In genomic region chr5:108403453-108403852, GRCm38 (mm10) we compare ENCODE assay signal across 27 mouse cellular contexts. TPM values are rescaled to one million over a fixed set of nuclear protein-coding genes. Genes with fewer than 3 reads are reported as not detected.
DNase-seq lines count a peak whose midpoint lies in the region; ATAC-seq and TF ChIP-seq lines count a peak whose summit lies in the region.
"Had no signal": no experiment of that assay in that cellular context is flagged by ENCODE, and none has a peak within 500 bp of the region (broad histone marks: within the 10 kb centered on the region; RNA-seq: fewer than 3 reads in every experiment).

No protein-coding gene starts in this region.

- TF ChIP-seq POLR2A in CH12.LX (IDR thresholded peaks at IDR 0.05; ENCODE audit: low read depth, low read length): no peak
- no peak for TF ChIP-seq POLR2A in MEL (IDR thresholded peaks at IDR 0.05; ENCODE audit: control insufficient read depth in 1 of 2, insufficient read depth in 1 of 2, low read depth in 1 of 2, low read length in 2 of 2, poor library complexity in 1 of 2)

- H3K36me3 ChIP-seq in megakaryocyte, embryonic 14.5 days (replicated peaks; ENCODE audit: low read length): peaks cover 48% of the 10 kb centered on the region
- H3K36me3 ChIP-seq in CH12.LX (replicated peaks in 1 of 2; ENCODE audit: control insufficient read depth in 1 of 2, insufficient read depth in 1 of 2, low read length in 1 of 2): no peaks in the 10 kb centered on the region
- H3K36me3 ChIP-seq in MEL (ENCODE audit: control insufficient read depth in 1 of 2, insufficient read depth in 2 of 2, low read length in 2 of 2): peaks cover 0 to 14% of the 10 kb centered on the region in 2 experiments; a peak in 2 of 4 replicates
- H3K36me3 ChIP-seq: G1E had no signal

- ATAC-seq in megakaryocyte, adult 5-6 weeks (ENCODE audit: poor library complexity, severe bottlenecking): no peak
- ATAC-seq in cerebellum, adult (ENCODE audit: insufficient number of reproducible peaks, low FRiP score, low TSS enrichment): no peak
- ATAC-seq: activated CD4-positive, CD25-positive, alpha-beta regulatory T cell, adult 4 months; CD4-positive, CD25-positive, alpha-beta regulatory T cell, adult 4 months; Patski had no signal

- DNase-seq in heart, adult 11 months: peak; percentile 16
- DNase-seq in heart, postnatal 25 days (ENCODE audit: low spot score): no peak
- DNase-seq in CH12.LX (ENCODE audit: extremely low read depth) (no peak), MEL (ENCODE audit: low read depth, low spot score) (peak; percentile 47)
- DNase-seq in right cerebral cortex, postnatal 4 days: no peak
- DNase-seq: adrenal gland, adult 2 months; adrenal gland, adult 8-10 months; adrenal gland, postnatal 10 days; adrenal gland, postnatal 14 days; adrenal gland, postnatal 25 days; adrenal gland, postnatal 36 days; B cell, adult 2 months; cerebellum, adult 11 months; cerebellum, adult 11-12 months; cerebellum, adult 18-20 months; cerebellum, adult 2 months; cerebellum, adult 8-10 months had no signal

- in situ Hi-C loops in CH12.LX (cut with MboI; ENCODE audit: low pct_ligation_motif_present, low pct_unique_long_range_greater_than_20kb, low sequenced_read_pairs): no loop called here

- TF ChIP-seq EP300 in CH12.LX (IDR thresholded peaks at IDR 0.05; ENCODE audit: low read length): no peak
- TF ChIP-seq EP300 in MEL (IDR thresholded peaks at IDR 0.05; ENCODE audit: low read depth in 1 of 2, low read length in 2 of 2): peak; percentile 11 to 43; a peak in 1 of 4 replicates

- H3K4me3 ChIP-seq in megakaryocyte, embryonic 14.5 days (replicated peaks): peak overlapping the region; percentile 44
- no peak overlapping the region for H3K4me3 ChIP-seq in CH12.LX (replicated peaks in 1 of 3; ENCODE audit: low read depth in 2 of 3, low read length in 2 of 3, poor library complexity in 1 of 3)
- no peak overlapping the region for H3K4me3 ChIP-seq in MEL (ENCODE audit: control insufficient read depth in 1 of 2, insufficient read depth in 1 of 2, low read depth in 2 of 2, low read length in 2 of 2)

- H3K27me3 ChIP-seq in megakaryocyte, embryonic 14.5 days (replicated peaks): no peaks in the 10 kb centered on the region
- H3K27me3 ChIP-seq in CH12.LX (replicated peaks) (no peaks in the 10 kb centered on the region), MEL (ENCODE audit: control insufficient read depth in 1 of 2, insufficient read depth in 2 of 2, low read length in 2 of 2) (no peaks in the 10 kb centered on the region)
- H3K27me3 ChIP-seq: Patski had no signal

- TF ChIP-seq CTCF in CH12.LX (conservative IDR thresholded peaks at IDR 0.05 in 1 of 2, IDR thresholded peaks at IDR 0.05 in 1 of 2; ENCODE audit: low read depth in 2 of 2, low read length in 2 of 2): no peak
- TF ChIP-seq CTCF in MEL (IDR thresholded peaks at IDR 0.05 in 2 of 3, conservative IDR thresholded peaks at IDR 0.05 in 1 of 3; ENCODE audit: control insufficient read depth in 1 of 3, insufficient read depth in 1 of 3, low read depth in 2 of 3, low read length in 3 of 3, poor library complexity in 1 of 3, severe bottlenecking in 1 of 3): no peak

- TF ChIP-seq RAD21 in CH12.LX (IDR thresholded peaks at IDR 0.05; ENCODE audit: low read depth, low read length) (no peak), MEL (IDR thresholded peaks at IDR 0.05; ENCODE audit: low read depth, low read length) (no peak)

- peaks cover 3% of the 10 kb centered on the region; the same call in 1 of the 2 replicates for H3K9me3 ChIP-seq in megakaryocyte, embryonic 14.5 days
- H3K9me3 ChIP-seq in CH12.LX (replicated peaks; ENCODE audit: low read length) (no peaks in the 10 kb centered on the region), MEL (replicated peaks; ENCODE audit: insufficient read depth, low read length) (no peaks in the 10 kb centered on the region)
- H3K9me3 ChIP-seq: G1E had no signal

- H3K4me2 ChIP-seq in CH12.LX (ENCODE audit: insufficient read depth, low read depth, poor library complexity, severe bottlenecking): 0 out of 2 replicates have a peak overlapping the region, but pooled peaks have one; percentile 3

- H3K4me1 ChIP-seq in megakaryocyte, embryonic 14.5 days: peaks cover 78% of the 10 kb centered on the region
- H3K4me1 ChIP-seq in CH12.LX (ENCODE audit: control insufficient read depth in 1 of 2, insufficient read depth in 2 of 2) (peaks cover 15 to 18% of the 10 kb centered on the region in 2 experiments), MEL (ENCODE audit: control insufficient read depth in 1 of 2, insufficient read depth in 2 of 2, low read length in 2 of 2) (peaks cover 4 to 23% of the 10 kb centered on the region in 2 experiments; a peak in 3 of 4 replicates)

- dilution Hi-C loops in CH12.LX (cut with MboI; ENCODE audit: extremely low pct_ligation_motif_present, extremely low pct_unique_long_range_greater_than_20kb, low sequenced_read_pairs): no loop called here

- H3K79me2 ChIP-seq in CH12.LX (replicated peaks; ENCODE audit: control insufficient read depth, extremely low read depth, insufficient read depth, poor library complexity, severe bottlenecking): no peaks in the 10 kb centered on the region
- no peaks in the 10 kb centered on the region for H3K79me2 ChIP-seq in MEL (ENCODE audit: control insufficient read depth, insufficient read depth, low read length, poor library complexity)

- H3K9ac ChIP-seq in CH12.LX (ENCODE audit: insufficient read depth, low read depth) (no peak overlapping the region), MEL (ENCODE audit: control insufficient read depth, low read depth, low read length, poor library complexity, severe bottlenecking) (no peak overlapping the region)

- H3K27ac ChIP-seq in CH12.LX (ENCODE audit: insufficient read depth, low read depth): no peak overlapping the region
- H3K27ac ChIP-seq in MEL (ENCODE audit: control insufficient read depth, low read depth, low read length): no peak overlapping the region

- intact Hi-C loops in heart, postnatal 25 days (cut with DNase I): no loop called here

TF ChIP-seq in CH12.LX, 34 proteins besides CTCF, POLR2A, EP300 and RAD21 (continues in another document):
- no peak for TF ChIP-seq CHD2 (IDR thresholded peaks at IDR 0.05; ENCODE audit: low read length)

TF ChIP-seq in MEL, 35 proteins besides CTCF, POLR2A, EP300 and RAD21 (continues in another document):
- TF ChIP-seq RCOR1 (IDR thresholded peaks at IDR 0.05; ENCODE audit: low read depth, low read length): peak; percentile 79

RNA-seq across cellular contexts. Expression of gene Pde6b, which starts 15.3 kb away (rescaled TPM):
- total RNA-seq in heart, postnatal 25 days (2021): not detected
- polyA plus RNA-seq in megakaryocyte, embryonic 14.5 days (2012; ENCODE audit: insufficient read depth, low replicate concordance): not detected in 2 replicates
- not detected in 2 replicates for total RNA-seq in megakaryocyte, adult 5-6 weeks (2015)
- total RNA-seq in megakaryocyte, adult 5-6 weeks (2017): not detected in 2 replicates
- total RNA-seq in CH12.LX (2012; rRNA removed) (0.13 TPM in 1 of 2 replicates, not detected in the other), CH12.LX (2014; rRNA removed) (not detected in 2 replicates), MEL (2012; rRNA removed) (0.12 TPM in 1 of 2 replicates, not detected in the other)
- polyA plus RNA-seq in CH12.LX (2012; ENCODE audit: insufficient read length, low read depth) (0.11 and 0.16 TPM in 2 replicates), MEL (2012; ENCODE audit: insufficient read depth in 1 of 2, insufficient read length in 2 of 2, low read depth in 1 of 2, low replicate concordance in 2 of 2, missing spikeins in 1 of 2) (under 1 TPM in 1 of 2 experiments, not detected in 1; 0.07 TPM)
- total RNA-seq: adrenal gland, adult 18-20 months; adrenal gland, adult 2 months; adrenal gland, adult 8-10 months; adrenal gland, postnatal 10 days; adrenal gland, postnatal 14 days; adrenal gland, postnatal 25 days; adrenal gland, postnatal 36 days; adrenal gland, postnatal 4 days had no signal
- polyA plus RNA-seq: adrenal gland, adult 2 months; brain, embryonic 14.5 days; G1E had no signal

RNA-seq across cellular contexts. Expression of gene Atp5k, which starts 30.8 kb away (rescaled TPM):
- total RNA-seq in heart, postnatal 25 days (2021): 1,000 to 10,000 TPM; 1,102 to 1,112 TPM
- polyA plus RNA-seq in megakaryocyte, embryonic 14.5 days (2012; ENCODE audit: insufficient read depth, low replicate concordance): 46.6 and 183 TPM in 2 replicates
- 197 and 209 TPM in 2 replicates for total RNA-seq in megakaryocyte, adult 5-6 weeks (2015)
- 132 and 217 TPM in 2 replicates for total RNA-seq in megakaryocyte, adult 5-6 weeks (2017)
- total RNA-seq in CH12.LX (2012; rRNA removed): 567 and 782 TPM in 2 replicates
- total RNA-seq in CH12.LX (2014; rRNA removed): 199 and 240 TPM in 2 replicates
- polyA plus RNA-seq in CH12.LX (2012; ENCODE audit: insufficient read length, low read depth): 276 and 399 TPM in 2 replicates
- 793 and 801 TPM in 2 replicates for total RNA-seq in MEL (2012; rRNA removed)
- 100 to 1,000 TPM in 1 of 2 experiments, not detected in 1; 329 TPM for polyA plus RNA-seq in MEL (2012; ENCODE audit: insufficient read depth in 1 of 2, insufficient read length in 2 of 2, low read depth in 1 of 2, low replicate concordance in 2 of 2, missing spikeins in 1 of 2)

RNA-seq across cellular contexts. Expression of gene Gm42517, which starts 35.7 kb away (rescaled TPM):
- total RNA-seq in heart, postnatal 25 days (2021): under 1 TPM; 0.50 to 0.78 TPM
- polyA plus RNA-seq in megakaryocyte, embryonic 14.5 days (2012; ENCODE audit: insufficient read depth, low replicate concordance): 101 and 308 TPM in 2 replicates
- not detected in 2 replicates for total RNA-seq in megakaryocyte, adult 5-6 weeks (2015)
- total RNA-seq in megakaryocyte, adult 5-6 weeks (2017): not detected in 2 replicates
- total RNA-seq in CH12.LX (2012; rRNA removed): not detected in 2 replicates
- not detected in 2 replicates for total RNA-seq in CH12.LX (2014; rRNA removed)
- polyA plus RNA-seq in CH12.LX (2012; ENCODE audit: insufficient read length, low read depth): not detected in 2 replicates
- not detected in 2 replicates for total RNA-seq in MEL (2012; rRNA removed)
- not detected for polyA plus RNA-seq in MEL (2012; ENCODE audit: insufficient read depth in 1 of 2, insufficient read length in 2 of 2, low read depth in 1 of 2, low replicate concordance in 2 of 2, missing spikeins in 1 of 2)
- total RNA-seq: G1E had no signal
- polyA plus RNA-seq: activated CD4-positive, CD25-positive, alpha-beta regulatory T cell, adult 4 months; CD4-positive, CD25-positive, alpha-beta regulatory T cell, adult 4 months; G1E had no signal

RNA-seq across cellular contexts. Expression of gene Mfsd7a, which starts 45.2 kb away (rescaled TPM):
- total RNA-seq in heart, postnatal 25 days (2021): 1 to 10 TPM; 1.2 to 1.6 TPM
- 0.86 TPM in 1 of 2 replicates, not detected in the other for polyA plus RNA-seq in megakaryocyte, embryonic 14.5 days (2012; ENCODE audit: insufficient read depth, low replicate concordance)
- total RNA-seq in megakaryocyte, adult 5-6 weeks (2015): 8.7 and 9.5 TPM in 2 replicates
- total RNA-seq in megakaryocyte, adult 5-6 weeks (2017): 15.2 and 21.7 TPM in 2 replicates
- total RNA-seq in CH12.LX (2012; rRNA removed) (not detected in 2 replicates), CH12.LX (2014; rRNA removed) (not detected in 2 replicates), MEL (2012; rRNA removed) (not detected in 2 replicates)
- polyA plus RNA-seq in CH12.LX (2012; ENCODE audit: insufficient read length, low read depth) (not detected in 2 replicates), MEL (2012; ENCODE audit: insufficient read depth in 1 of 2, insufficient read length in 2 of 2, low read depth in 1 of 2, low replicate concordance in 2 of 2, missing spikeins in 1 of 2) (not detected)
- polyA plus RNA-seq: activated CD4-positive, CD25-positive, alpha-beta regulatory T cell, adult 4 months; CD4-positive, CD25-positive, alpha-beta regulatory T cell, adult 4 months; G1E had no signal

RNA-seq across cellular contexts. Expression of gene Pcgf3, which starts 57.6 kb away (rescaled TPM):
- total RNA-seq in heart, postnatal 25 days (2021): 10 to 100 TPM; 28.8 to 33.9 TPM
- 3.8 and 9.2 TPM in 2 replicates for polyA plus RNA-seq in megakaryocyte, embryonic 14.5 days (2012; ENCODE audit: insufficient read depth, low replicate concordance)
- total RNA-seq in megakaryocyte, adult 5-6 weeks (2015): 13.0 and 16.5 TPM in 2 replicates
- 9.5 and 13.5 TPM in 2 replicates for total RNA-seq in megakaryocyte, adult 5-6 weeks (2017)
- 5.5 and 8.0 TPM in 2 replicates for total RNA-seq in CH12.LX (2012; rRNA removed)
- total RNA-seq in CH12.LX (2014; rRNA removed): 6.0 and 6.8 TPM in 2 replicates
- polyA plus RNA-seq in CH12.LX (2012; ENCODE audit: insufficient read length, low read depth): 18.8 and 21.8 TPM in 2 replicates
- 7.3 and 7.4 TPM in 2 replicates for total RNA-seq in MEL (2012; rRNA removed)
- polyA plus RNA-seq in MEL (2012; ENCODE audit: insufficient read depth in 1 of 2, insufficient read length in 2 of 2, low read depth in 1 of 2, low replicate concordance in 2 of 2, missing spikeins in 1 of 2): 10 to 100 TPM in 1 of 2 experiments, not detected in 1; 26.4 TPM

Comparison
In these comparisons a context has a peak if more than half of its experiments do, and no peak if none do; other contexts are left out.
1. DNase-seq: peak in heart, adult 11 months (single experiment) and MEL (single experiment); none in heart, postnatal 25 days (single experiment), CH12.LX (single experiment) and right cerebral cortex, postnatal 4 days (single experiment).